Mouse (Mus musculus) cerebellum, adult 9-10 months (tissue): Measurements from ENCODE around the gene Camk2b.

ENCODE experiments used
- DNase-seq: peaks from one replicate; pipeline ENCODE4 v3.0.0; 2022

The Camk2b gene

GRCm38 (mm10) chr11:6048208-6048607 is 18.0 kb downstream of the Camk2b start:
- no peak for DNase-seq

GRCm38 (mm10) chr11:6038929-6039328 is 27.2 kb downstream of the Camk2b start:
- DNase-seq: no peak

DNA sequence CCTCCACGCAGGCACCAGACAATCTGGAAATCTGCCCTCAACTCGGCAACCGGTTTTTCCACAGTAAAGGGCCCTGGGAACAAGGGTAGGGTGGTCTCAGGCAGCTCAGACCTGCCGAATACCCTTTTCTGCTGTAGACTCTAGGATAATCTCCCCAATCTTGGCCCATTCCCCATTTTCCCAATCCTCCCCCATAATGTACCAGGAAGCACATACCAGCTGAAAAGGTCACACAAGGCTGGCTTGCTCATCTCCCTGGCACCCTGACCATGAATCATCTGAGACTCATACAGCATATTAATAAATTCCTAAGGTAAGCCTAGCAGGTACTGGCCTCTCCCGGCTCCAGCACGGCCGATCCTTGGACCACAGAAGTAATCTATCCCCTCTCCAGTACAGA is 28.5 kb downstream of the Camk2b start:
- DNase-seq: peak; percentile 66

DNA sequence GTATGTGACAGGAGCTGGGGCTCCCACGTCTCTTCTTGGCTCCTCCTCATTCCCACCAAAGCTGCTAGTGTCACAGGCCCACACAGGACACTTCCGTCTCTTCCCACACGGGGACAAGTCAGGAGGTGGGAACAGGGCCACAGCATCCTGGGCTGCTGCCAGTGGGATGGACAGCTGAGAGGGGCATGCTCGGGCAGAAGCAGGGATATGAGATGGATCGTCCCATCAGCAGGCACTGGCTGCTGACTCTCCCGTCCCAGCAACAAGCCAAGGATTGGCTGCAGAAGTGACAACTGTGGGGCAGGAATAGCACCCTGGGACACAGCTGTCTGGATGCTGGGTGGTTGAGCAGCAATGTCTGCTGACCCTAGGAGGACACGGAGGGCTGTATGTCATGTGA is 29.0 kb downstream of the Camk2b start:
- DNase-seq: peak; percentile 68

GRCm38 (mm10) chr11:6036477-6036876 is 29.7 kb downstream of the Camk2b start:
- DNase-seq: peak; percentile 34

GRCm38 (mm10) chr11:6035521-6035920 is 30.6 kb downstream of the Camk2b start:
- peak; percentile 75 for DNase-seq

DNA sequence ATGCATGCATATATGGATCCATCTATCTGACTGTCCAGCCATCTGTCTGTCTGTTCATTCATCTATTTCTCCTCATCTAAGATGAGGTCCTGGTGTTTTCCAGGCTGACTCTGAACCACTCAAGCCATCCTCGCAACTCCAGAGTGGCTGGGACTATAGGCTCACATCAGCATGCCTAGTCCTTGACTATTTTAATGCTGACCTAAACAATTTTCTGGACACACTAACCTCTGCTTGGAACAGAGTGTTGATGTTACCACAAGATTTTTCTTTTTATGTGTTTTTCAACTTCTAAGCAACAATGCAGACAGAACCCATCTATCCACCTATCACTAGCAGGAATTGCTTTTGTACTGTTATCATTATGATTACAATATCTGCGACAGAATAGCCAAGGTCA is 31.4 kb downstream of the Camk2b start:
- DNase-seq: no peak

- no peak for DNase-seq
Observed at GRCm38 (mm10) chr11:6033801-6034200, 32.4 kb downstream of the Camk2b start.

GRCm38 (mm10) chr11:6033147-6033546 is 33.0 kb downstream of the Camk2b start:
- peak; percentile 86 for DNase-seq

DNA sequence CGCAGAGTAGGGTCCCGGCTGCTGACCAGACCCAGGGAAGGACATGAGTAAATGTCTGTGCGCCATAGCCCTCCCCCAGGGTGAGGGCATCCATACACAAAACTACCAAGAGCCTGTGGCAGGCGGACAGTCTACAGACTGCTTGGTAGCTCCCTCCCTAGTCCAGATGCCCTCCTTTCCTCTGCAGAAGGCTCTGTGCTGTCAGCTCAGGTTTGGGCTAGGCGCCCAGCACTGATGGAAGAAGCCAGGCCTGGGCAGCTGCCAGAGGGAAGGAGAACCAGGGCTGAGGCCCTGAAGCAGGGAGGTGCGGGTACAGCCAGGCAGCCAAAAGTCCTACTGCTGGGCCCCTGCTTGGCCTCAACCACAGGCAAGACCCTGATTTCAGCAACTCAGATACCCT is 35.5 kb downstream of the Camk2b start:
- DNase-seq: peak; percentile 96

DNA sequence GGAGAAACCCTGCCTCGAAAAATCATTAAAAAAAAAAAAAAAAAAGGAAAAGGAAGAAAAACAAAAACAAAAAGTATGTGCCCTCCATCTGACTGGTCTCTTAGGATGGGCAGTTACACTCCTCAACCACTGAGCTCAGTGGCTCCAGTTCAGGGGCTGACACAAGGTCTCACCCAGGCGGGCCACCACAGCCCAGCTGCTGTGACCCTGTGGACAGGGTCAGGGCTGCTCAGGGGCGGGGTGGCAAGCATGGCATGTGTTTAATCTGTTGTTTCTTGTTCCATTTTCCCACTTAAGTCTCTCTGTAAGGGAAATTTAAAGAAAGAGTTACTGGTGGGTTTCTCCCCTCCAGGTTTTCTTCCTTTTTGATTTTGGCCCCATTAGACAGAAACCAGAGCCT is 36.4 kb downstream of the Camk2b start:
- no peak for DNase-seq

GRCm38 (mm10) chr11:6028911-6029310 is 37.3 kb downstream of the Camk2b start:
- peak; percentile 73 for DNase-seq

DNA sequence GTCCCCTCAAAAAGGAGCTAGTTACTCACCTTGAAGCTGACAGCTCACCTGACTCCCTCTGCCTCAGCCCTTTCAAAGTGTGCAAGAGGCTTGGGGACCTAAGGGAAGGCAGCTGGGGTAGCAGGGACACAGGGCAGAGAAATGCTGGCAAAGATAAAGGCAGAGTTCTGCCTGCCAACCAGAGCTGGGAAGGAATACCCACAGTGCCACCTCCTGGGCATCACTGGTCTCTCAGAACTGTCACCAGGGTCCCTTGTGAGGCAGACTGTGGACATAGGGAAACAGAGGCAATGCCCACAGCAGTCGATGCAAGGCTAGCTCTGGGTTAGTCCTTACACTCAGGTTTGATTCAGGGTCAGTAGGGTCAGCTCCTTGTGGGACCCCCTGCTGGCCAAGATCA is 39.8 kb downstream of the Camk2b start:
- DNase-seq: peak; percentile 87

GRCm38 (mm10) chr11:6024923-6025652 is 41.1 kb downstream of the Camk2b start:
- DNase-seq: no peak

DNA sequence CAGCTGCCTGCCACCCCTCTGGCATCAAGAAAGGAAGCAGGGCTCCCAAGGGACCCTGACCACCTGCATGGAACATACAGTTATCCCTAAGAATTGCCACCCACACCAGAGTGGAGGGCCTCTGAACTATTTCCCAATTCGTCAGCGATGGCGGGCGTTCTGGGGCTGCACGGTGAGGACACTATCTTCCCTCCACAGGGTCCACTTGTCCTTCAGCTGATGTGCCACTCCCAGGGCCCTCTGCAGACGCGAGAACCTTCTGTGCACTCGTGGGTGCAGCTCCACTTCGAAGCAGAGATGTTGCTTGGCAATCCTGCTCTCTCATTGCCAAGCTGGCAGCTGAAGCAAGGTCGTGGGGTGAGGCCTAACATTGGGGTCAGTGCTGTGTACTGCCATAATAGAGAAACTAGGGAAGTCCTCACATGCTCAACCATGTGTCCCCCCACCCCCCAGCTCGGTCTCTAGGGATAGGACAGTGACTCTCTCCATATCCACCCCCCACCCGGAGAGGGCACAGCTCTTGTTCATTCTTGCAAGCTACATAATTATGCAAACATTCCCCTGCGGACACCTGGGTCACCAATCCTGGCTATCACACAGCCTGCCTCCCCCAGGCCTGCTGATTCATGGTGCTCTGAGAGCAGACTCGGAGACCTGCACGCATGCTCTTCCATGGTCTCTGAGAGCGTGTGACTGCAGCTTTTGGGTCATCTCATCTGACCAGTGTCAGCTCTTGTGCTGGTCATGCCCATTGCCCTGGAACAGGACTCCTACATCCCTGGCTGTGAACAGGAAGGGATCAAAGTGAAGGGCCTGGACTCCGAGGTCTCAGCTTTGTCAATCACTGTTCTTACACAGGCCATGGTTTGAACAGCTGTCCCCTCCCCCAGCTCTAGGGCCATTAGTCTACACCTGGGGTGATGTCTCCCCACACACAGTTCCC is 45.0 kb downstream of the Camk2b start:
- DNase-seq: no peak

GRCm38 (mm10) chr11:6020360-6020759 is 45.8 kb downstream of the Camk2b start:
- DNase-seq: no peak

DNA sequence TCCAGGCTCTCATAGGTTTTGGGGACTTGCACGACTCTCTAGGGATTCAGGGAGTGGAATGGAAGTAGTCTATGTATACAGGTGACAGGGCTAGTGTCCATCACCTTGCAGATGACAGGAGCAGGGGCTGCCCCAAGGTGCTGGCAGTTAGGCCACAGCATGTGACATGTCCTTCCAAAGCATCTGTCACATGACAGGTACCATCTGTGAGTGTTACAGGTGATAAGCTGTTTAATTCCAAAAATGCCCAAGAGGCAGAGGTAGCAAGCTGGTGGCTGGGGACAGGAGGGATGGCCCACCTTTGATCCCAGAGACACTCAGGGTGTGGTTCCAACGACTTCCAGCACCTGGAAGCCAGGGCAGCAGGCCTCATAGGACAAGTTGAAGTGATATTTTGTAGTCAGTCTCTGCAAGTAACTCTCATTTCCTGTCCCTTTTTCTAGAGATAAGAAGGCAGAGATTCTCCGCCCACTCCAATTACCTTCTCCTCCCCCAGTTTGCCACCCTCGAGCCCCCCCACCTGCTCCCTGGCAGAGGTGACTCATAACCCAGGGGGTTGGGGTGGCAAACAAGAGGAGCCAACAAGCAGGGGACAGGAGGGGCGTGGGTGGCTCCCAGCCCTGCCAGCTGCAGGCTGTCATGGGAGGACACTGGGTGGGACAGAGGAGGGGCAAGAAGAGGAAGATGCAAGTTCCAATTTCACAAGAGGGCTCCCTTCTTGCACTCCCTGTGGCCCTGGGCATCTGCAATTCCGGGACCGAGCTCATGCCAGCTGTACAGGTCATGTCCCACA is 47.7 kb downstream of the Camk2b start:
- no peak for DNase-seq

GRCm38 (mm10) chr11:6017484-6018140 is 48.5 kb downstream of the Camk2b start:
- DNase-seq: no peak

GRCm38 (mm10) chr11:6016797-6017395 is 49.3 kb downstream of the Camk2b start:
- no peak for DNase-seq

DNA sequence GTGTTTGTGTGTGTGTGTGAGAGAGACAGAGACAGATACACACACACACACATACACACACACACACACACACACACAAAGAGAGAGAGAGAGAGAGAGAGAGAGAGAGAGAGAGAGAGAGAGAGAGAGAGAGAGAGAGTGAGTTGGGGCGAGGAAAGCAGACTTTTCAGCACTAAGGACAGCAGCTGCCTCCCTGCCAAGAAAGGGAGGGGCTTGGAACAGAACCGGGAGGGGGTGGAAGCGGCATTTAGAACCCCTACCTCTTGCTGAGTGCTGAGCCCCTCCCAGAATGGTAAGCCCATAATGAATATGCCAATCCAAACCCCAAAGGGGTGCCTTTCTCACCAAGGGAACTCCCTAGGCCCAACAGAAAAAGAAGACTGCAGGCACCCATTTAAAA is 49.8 kb downstream of the Camk2b start:
- DNase-seq: no peak

DNA sequence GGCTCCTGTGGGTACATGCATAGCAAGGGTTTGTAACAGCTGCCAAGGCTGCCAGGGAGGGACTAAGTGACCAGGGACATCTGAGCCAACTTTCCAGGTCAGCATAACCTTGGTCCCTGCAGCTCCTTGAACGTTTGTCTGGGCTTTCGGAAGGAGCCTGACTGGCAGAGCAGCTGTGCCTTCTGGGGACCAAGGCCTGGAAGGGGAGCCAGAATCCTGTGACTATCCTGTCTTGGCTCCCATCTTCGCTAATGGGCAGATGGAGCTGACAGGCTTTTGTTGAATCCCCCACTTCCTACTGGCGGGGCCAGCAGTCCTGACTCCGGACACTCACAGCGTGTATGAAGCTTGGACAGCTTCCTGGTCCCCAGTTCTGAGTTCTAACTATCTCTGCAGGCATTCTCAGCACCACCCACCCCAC is 51.1 kb downstream of the Camk2b start:
- peak; percentile 93 for DNase-seq

- DNase-seq: no peak
Observed at GRCm38 (mm10) chr11:6013359-6013758, 52.8 kb downstream of the Camk2b start.
